Mouse (Mus musculus) hematopoietic stem cell, adult 5-6 weeks (primary cell): ENCODE results near the gene 9130213A22Rik. TPM values are rescaled to one million over a fixed set of nuclear protein-coding genes. Genes with fewer than 3 reads are reported as not detected.

Experiments
- ATAC-seq, 2 experiments: fragments of 125-278 bp in 1 of 2; replicated peaks in 1 of 2; 2 replicates each; pipeline ENCODE4 v1.8.0; 2016 to 2017; ENCODE audit warnings: inconsistent platforms in 2 of 2, mild to moderate bottlenecking in 2 of 2, moderate number of reproducible peaks in 2 of 2, low read depth in 1 of 2, moderate TSS enrichment in 1 of 2; ENCODE audit not compliant: low FRiP score in 2 of 2, poor library complexity in 2 of 2, severe bottlenecking in 2 of 2, insufficient read depth in 1 of 2, low TSS enrichment in 1 of 2
- total RNA-seq: library from RNA; stranded (forward); fragments of 172-1452, 232-1000 nt; gene quantifications from 2 replicates; pipeline ENCODE4 v1.2.3, GENCODE M21; 2017

9130213A22Rik gene
- total RNA-seq, 1 experiment from 2014 or later, result not detected

DNA sequence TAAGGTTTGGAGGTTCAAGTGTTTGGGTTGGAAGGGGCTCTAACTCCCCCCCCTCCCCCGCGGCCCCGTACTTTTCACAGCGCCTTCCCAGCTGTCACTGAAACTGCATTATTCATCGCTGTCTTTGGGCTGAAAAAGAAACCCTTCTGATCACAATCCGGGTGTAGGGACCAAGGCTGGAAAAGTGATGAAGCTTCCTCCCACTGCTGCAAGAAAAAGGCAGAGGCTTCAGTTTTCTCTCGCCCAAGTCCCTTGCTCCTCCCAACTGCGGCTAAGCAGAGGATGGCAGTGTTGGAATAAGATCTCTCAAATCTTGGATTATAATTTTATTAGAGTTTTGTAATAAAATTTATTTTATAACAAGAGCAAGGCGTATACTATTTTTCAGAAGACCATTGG lies 49.7 kb downstream of the 9130213A22Rik start:
- ATAC-seq, result no peak

DNA sequence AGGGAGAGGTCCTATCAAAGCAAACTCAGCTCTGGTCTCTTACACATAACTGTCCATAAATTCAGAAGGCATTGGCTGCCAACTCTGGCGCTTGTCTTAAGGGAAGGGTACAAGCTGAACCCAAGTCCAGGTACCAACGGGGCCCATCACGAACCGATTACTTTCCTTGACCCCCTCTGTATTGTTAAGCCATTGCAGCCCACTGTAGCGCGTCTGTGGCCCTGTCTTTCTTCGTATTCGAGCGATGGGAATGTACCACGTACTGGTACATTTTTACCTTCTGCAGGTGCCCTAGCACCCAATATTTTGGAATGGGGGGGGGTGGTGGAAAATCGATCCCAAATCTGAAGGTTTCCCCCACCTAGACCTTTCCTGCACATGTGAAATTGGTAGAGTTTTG lies 50.2 kb downstream of the 9130213A22Rik start:
- no peak for ATAC-seq

DNA sequence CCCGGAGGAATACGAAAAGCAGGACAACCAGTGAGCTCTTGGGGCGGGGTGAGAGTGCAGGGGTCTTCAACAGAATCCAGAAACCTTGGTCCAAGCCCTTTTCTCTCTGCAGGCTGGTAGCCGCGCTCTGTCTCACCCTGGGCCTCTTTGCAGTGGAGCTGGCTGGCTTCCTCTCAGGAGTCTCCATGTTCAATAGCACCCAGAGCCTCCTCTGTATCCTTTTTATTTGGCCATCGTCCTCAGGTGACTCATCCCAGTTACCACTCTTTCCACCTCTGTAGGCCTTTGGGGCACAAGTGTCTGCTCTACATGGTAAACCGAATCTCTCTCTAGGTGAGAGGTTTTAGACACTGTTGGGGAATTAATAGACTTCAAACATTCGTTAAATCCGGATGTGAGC lies 51.1 kb downstream of the 9130213A22Rik start:
- ATAC-seq, result no peak

DNA sequence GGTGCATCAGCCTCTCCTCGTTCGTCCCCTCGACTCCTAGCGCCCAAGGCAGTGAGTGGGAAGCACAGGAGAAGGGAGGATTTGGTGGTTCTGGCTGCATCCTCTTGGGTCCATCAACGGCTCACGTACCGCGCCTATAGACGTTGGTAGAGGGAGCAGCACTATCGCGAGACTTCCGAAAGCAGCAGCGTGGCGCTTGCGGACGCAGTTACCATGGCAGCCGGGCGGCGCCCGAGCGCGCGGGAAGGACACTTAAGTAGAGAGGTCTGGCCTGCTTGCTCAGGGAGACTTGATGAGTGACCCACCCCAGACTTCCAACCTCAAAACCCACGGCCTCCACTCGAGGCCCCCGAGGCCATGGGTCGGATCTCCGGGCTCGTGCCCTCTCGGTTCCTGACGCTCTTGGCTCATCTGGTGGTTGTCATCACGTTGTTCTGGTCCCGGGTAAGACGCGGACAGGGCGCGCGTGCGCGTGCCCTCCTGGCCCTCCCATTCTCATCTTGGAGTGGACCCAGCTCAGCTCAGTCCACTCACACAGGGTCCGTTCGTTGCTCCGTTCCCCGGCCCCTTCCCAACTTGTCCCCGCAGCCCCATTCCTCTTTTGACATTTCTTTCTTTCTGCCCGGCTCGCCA lies 51.7 kb downstream of the 9130213A22Rik start, which contains the start of gene Tmem107:
Tmem107 (plus strand) TSS at position 217 of the 633 bp plus-strand sequence.
- peak; percentile 61 to 67 for ATAC-seq

DNA sequence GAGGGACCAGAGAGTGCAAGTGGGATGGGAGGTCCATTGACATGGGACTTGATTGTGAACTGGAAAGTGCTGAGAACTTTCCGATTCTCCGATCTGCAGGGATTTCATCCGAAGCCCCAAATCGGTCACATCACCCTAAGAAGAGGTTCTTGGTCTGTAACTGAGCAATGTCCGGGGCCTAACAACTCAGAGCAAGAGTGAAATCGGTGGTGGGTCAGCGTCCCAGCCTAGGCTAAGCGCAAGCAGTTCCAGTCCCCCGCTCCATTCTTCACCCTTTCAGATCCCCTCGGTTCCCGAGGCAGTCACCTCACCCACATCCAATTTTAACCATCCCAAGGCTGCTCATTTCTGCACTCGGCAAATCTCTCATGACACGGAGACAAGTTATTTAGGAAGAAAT lies 52.3 kb downstream of the 9130213A22Rik start:
- ATAC-seq, result no peak

Other genes starting within 250 kb of the 9130213A22Rik start
- not detected in 2 replicates for gene Rnf222, start 234.0 kb downstream of the 9130213A22Rik start, total RNA-seq
- gene Rpl26, start 221.0 kb downstream of the 9130213A22Rik start, total RNA-seq, result 6,451 and 7,582 TPM in 2 replicates
- gene Odf4, start 195.5 kb downstream of the 9130213A22Rik start, total RNA-seq, result not detected in 2 replicates
- 0.81 and 1.8 TPM in 2 replicates for gene Arhgef15, start 165.1 kb downstream of the 9130213A22Rik start, total RNA-seq
- gene Slc25a35, start 154.5 kb downstream of the 9130213A22Rik start, total RNA-seq, result 2.3 and 2.4 TPM in 2 replicates
- 40.1 and 44.5 TPM in 2 replicates for gene Rangrf, start 147.4 kb downstream of the 9130213A22Rik start, total RNA-seq
- gene Pfas, start 114.1 kb downstream of the 9130213A22Rik start, total RNA-seq, result 34.5 and 39.2 TPM in 2 replicates
- gene Ctc1, start 106.7 kb downstream of the 9130213A22Rik start, total RNA-seq, result 21.9 and 40.1 TPM in 2 replicates
- gene Aurkb, start 76.9 kb downstream of the 9130213A22Rik start, total RNA-seq, result 56.2 and 69.2 TPM in 2 replicates
- gene Borcs6, start 62.9 kb downstream of the 9130213A22Rik start, total RNA-seq, result 5.2 and 6.7 TPM in 2 replicates
- 22.0 and 39.1 TPM in 2 replicates for gene Tmem107, start 51.8 kb downstream of the 9130213A22Rik start, total RNA-seq
- gene Vamp2, start 34.1 kb downstream of the 9130213A22Rik start, total RNA-seq, result 20.9 and 22.5 TPM in 2 replicates
- gene Per1, start 27.4 kb downstream of the 9130213A22Rik start, total RNA-seq, result 33.6 and 42.1 TPM in 2 replicates
- not detected in 2 replicates for gene Hes7, start 2.2 kb downstream of the 9130213A22Rik start, total RNA-seq
- not detected in 2 replicates for gene Aloxe3, start 3.3 kb upstream of the 9130213A22Rik start, total RNA-seq
- not detected in 2 replicates for gene Alox12b, start 34.4 kb upstream of the 9130213A22Rik start, total RNA-seq
- gene Alox8, start 75.3 kb upstream of the 9130213A22Rik start, total RNA-seq, result 0.30 TPM in 1 of 2 replicates, not detected in the other
- not detected in 2 replicates for gene Gucy2e, start 114.4 kb upstream of the 9130213A22Rik start, total RNA-seq
- gene Cntrob, start 201.2 kb upstream of the 9130213A22Rik start, total RNA-seq, result 23.0 and 30.4 TPM in 2 replicates
- 48.6 and 57.3 TPM in 2 replicates for gene Trappc1, start 201.4 kb upstream of the 9130213A22Rik start, total RNA-seq
- 1.1 TPM in 1 of 2 replicates, not detected in the other for gene Kcnab3, start 203.7 kb upstream of the 9130213A22Rik start, total RNA-seq
- gene Rnf227, start 217.9 kb upstream of the 9130213A22Rik start, total RNA-seq, result 10.7 and 14.6 TPM in 2 replicates
- gene Chd3, start 246.8 kb upstream of the 9130213A22Rik start, total RNA-seq, result 98.4 and 128 TPM in 2 replicates